Mouse (Mus musculus) cortical plate, adult 2 months (tissue): ENCODE results near the gene Sqor.

Experiments used
- CTCF ChIP-seq: fragments of 200-500 bp; IDR thresholded peaks from 2 replicates; pipeline ENCODE4 v1.5.1; 2011; ENCODE audit warnings: mild to moderate bottlenecking, control low read depth, low read length; ENCODE audit not compliant: insufficient read depth; ENCODE audit errors: extremely low read depth
- POLR2A ChIP-seq: fragments of 200-500 bp; IDR thresholded peaks from 2 replicates; pipeline ENCODE4 v1.6.1; 2011; ENCODE audit warnings: mild to moderate bottlenecking, low read length, control low read depth; ENCODE audit not compliant: insufficient read depth; ENCODE audit errors: extremely low read depth

GRCm38 (mm10) chr2:122765794-122766145 lies 733 bp downstream of the Sqor start:
- no peak for TF ChIP-seq CTCF
- no peak for TF ChIP-seq POLR2A
